Mouse (Mus musculus): Measurements from ENCODE around the gene Ccng1.
"Not testable (repeated sequence)": the region's sequence is repeated elsewhere in the genome, so short reads cannot be mapped to it uniquely, and the experiment has no call there.

The Ccng1 gene

GRCm38 (mm10) chr11:40715524-40715923 lies 39.6 kb downstream of the Ccng1 start:
- no peak for DNase-seq

- peak; percentile 53 for DNase-seq
Observed at GRCm38 (mm10) chr11:40713858-40714257, 41.3 kb downstream of the Ccng1 start.

- DNase-seq: not testable (repeated sequence)
Observed at GRCm38 (mm10) chr11:40709899-40710298, 45.2 kb downstream of the Ccng1 start.

Measured in kidney, postnatal 10 days (tissue).